Mouse (Mus musculus): ENCODE results near the gene Rbm44. TPM values are rescaled to one million over a fixed set of nuclear protein-coding genes. Genes with fewer than 3 reads are reported as not detected.

Gene Rbm44
- polyA plus RNA-seq, 1 experiment from 2014 or later, result 2.2 TPM

DNA sequence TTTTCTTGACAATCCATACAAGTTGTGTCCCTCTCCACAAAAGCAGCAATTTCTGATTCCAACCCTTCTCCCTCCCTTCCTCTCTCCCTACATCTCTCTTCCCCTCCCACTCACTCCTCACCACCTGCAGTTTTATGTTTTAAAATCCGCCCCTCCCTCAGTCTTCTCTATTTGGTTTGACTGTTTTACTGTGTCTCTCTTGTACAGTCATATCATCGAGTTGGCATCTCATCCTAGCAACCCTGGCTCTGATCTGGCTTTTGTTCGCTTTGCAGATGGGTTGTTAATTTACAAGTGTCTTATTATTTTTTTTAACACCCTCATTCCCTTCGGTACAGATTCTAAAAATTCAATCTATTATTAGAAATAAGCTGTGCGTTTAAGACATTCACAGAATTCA is 62.0 kb downstream of the Rbm44 start:
- ATAC-seq (ENCODE audit: insufficient read depth), result no peak
- WGBS, result 66% methylated on average over 5 of the region's 5 CpGs
- no peak for DNase-seq

DNA sequence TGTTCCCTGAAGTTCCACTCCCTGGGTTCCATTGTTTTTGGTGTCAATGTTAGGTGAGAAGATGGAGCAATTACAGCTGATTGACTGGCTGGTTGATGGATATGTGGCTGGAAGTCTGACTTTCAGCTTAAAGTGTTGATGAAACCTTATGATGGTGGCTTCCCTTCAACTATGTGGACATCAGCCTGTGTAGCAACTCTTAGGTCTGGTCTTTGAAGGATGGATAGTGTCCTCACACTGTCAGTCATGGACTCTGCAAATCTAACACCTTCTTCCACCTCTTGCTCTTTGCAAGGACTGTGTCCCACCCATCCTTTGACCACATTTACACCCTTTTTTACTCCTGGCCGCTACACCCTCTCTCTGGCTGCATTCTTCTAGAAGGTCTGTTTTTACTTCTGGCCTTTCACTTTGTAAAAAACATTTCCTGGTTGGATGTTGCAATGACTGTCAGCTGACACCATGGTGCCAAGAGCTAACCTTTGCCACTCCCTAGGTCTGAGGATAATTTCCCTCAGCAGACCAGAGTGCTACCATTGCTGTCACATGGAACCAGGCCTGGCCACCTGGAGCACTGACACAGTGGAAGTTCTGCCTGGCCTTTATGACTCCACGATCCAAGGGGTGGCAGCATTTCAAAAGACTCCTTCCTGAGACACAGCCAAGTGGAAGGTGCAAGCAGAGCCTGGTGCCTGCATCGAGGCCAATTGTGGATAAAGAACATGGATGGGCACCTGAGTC is 62.6 kb downstream of the Rbm44 start:
- no peak for ATAC-seq (ENCODE audit: insufficient read depth)
- no peaks in the 10 kb centered on the region for H3K36me3 ChIP-seq (ENCODE audit: insufficient read depth)
- H3K4me2 ChIP-seq, result no peak overlapping the region
- 76% methylated on average over 3 of the region's 3 CpGs for WGBS
- no peaks in the 10 kb centered on the region for H3K27me3 ChIP-seq (ENCODE audit: insufficient read depth, low read length)
- H3K27ac ChIP-seq (ENCODE audit: low read depth), result no peak overlapping the region
- no peaks in the 10 kb centered on the region for H3K9me3 ChIP-seq (ENCODE audit: low read depth, low read length)
- H3K9ac ChIP-seq, result no peak overlapping the region
- no peak for TF ChIP-seq CTCF (IDR thresholded peaks at IDR 0.05; ENCODE audit: low read depth)
- DNase-seq, result no peak
- 0 out of 2 replicates have a peak, but pooled peaks cover 7% of the 10 kb centered on the region for H3K4me1 ChIP-seq (ENCODE audit: insufficient read depth)
- H3K4me3 ChIP-seq (ENCODE audit: low read depth, low read length), result no peak overlapping the region

More for the DNA sequence above, 62.0 kb downstream of the Rbm44 start:
- H3K4me2 ChIP-seq, result no peak overlapping the region
- 0 out of 2 replicates have a peak, but pooled peaks cover 7% of the 10 kb centered on the region for H3K4me1 ChIP-seq (ENCODE audit: insufficient read depth)
- no peaks in the 10 kb centered on the region for H3K9me3 ChIP-seq (ENCODE audit: low read depth, low read length)
- no peaks in the 10 kb centered on the region for H3K36me3 ChIP-seq (ENCODE audit: insufficient read depth)
- H3K27ac ChIP-seq (ENCODE audit: low read depth), result no peak overlapping the region
- TF ChIP-seq CTCF (IDR thresholded peaks at IDR 0.05; ENCODE audit: low read depth), result no peak
- no peak overlapping the region for H3K9ac ChIP-seq
- H3K4me3 ChIP-seq (ENCODE audit: low read depth, low read length), result no peak overlapping the region
- no peaks in the 10 kb centered on the region for H3K27me3 ChIP-seq (ENCODE audit: insufficient read depth, low read length)

DNA sequence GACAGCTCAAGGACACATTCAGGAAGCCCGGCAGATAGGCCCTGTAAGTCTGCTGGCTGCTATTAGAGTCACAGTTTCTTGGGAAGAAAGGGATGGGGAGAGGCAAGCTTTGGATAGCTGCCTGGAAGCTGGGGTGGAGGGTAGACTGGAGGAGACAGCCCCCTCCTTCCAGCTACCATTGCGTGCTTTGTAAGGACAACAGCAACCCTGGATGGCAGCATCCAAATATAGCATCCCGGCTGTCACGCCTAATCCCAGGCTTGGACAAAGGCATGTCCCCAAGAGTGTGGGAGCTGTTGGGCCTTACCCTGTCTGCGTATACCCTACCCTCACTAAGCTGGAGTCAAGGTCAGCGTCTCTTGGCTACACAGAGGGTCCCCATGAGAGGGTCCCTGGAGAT is 64.5 kb downstream of the Rbm44 start:
- ATAC-seq (ENCODE audit: insufficient read depth) (no peak), DNase-seq (peak; percentile 37)
- Histone ChIP-seq H3K4me2 (no peak overlapping the region), H3K27ac (ENCODE audit: low read depth) (no peak overlapping the region), H3K9ac (no peak overlapping the region), H3K36me3 (ENCODE audit: insufficient read depth) (no peaks in the 10 kb centered on the region), H3K9me3 (ENCODE audit: low read depth, low read length) (no peaks in the 10 kb centered on the region), H3K4me1 (ENCODE audit: insufficient read depth) (0 out of 2 replicates have a peak, but pooled peaks cover 7% of the 10 kb centered on the region), H3K27me3 (ENCODE audit: insufficient read depth, low read length) (no peaks in the 10 kb centered on the region), H3K4me3 (ENCODE audit: low read depth, low read length) (no peak overlapping the region)
- WGBS, result 76% methylated on average over 6 of the region's 6 CpGs
- no peak for TF ChIP-seq CTCF (IDR thresholded peaks at IDR 0.05; ENCODE audit: low read depth)

DNA sequence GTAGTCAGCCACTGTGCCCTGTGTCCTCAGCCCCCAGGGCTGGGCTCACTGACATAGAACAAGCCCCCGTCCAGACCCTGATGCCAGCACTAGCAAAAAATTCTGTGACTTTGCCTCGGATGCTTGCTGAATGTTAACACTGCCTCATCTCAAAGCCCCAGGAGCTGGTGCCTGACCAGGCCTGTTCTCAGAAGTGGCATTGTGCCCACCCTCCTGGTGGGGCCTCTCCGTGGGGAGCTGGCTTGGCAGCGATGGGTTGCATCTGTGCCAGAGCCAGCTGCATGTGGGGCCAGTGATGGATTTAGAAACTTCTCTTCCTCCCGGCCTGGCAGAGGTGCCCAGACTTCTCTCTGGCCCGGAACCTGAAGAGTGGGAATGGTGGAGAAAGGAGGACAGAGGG is 64.9 kb downstream of the Rbm44 start:
- WGBS, result 71% methylated on average over 6 of the region's 6 CpGs
- Histone ChIP-seq H3K4me1 (ENCODE audit: insufficient read depth) (0 out of 2 replicates have a peak, but pooled peaks cover 7% of the 10 kb centered on the region), H3K27me3 (ENCODE audit: insufficient read depth, low read length) (no peaks in the 10 kb centered on the region), H3K9me3 (ENCODE audit: low read depth, low read length) (no peaks in the 10 kb centered on the region), H3K36me3 (ENCODE audit: insufficient read depth) (no peaks in the 10 kb centered on the region), H3K27ac (ENCODE audit: low read depth) (no peak overlapping the region), H3K9ac (no peak overlapping the region), H3K4me3 (ENCODE audit: low read depth, low read length) (no peak overlapping the region), H3K4me2 (no peak overlapping the region)
- DNase-seq, result peak; percentile 29
- no peak for TF ChIP-seq CTCF (IDR thresholded peaks at IDR 0.05; ENCODE audit: low read depth)
- ATAC-seq (ENCODE audit: insufficient read depth), result no peak

DNA sequence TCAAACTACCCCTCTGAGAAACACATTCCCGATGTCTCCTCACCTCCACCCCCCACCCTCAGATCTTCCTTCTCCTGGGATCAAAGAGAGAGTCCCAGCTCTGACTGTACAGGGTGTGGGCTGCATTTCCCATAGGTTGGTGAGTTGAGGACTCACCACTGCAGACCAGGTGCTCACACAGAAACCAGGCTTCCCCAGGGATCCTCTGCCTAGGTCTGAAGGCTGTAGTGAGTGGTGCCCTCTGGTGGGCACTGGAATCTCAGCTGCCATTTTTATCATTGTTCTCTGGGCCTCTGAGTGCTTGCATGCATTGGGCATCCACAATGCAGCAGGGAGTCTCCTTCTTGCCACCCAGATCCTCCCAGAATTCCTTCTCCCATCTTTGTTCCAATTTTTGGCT is 66.2 kb downstream of the Rbm44 start:
- no peak overlapping the region for H3K4me2 ChIP-seq
- ATAC-seq (ENCODE audit: insufficient read depth) (peak; percentile 79), DNase-seq (peak; percentile 81)
- peak overlapping the region; percentile 18; the same call in 1 of the 2 replicates for H3K27ac ChIP-seq (ENCODE audit: low read depth)
- H3K4me1 ChIP-seq (ENCODE audit: insufficient read depth), result 0 out of 2 replicates have a peak, but pooled peaks cover 9% of the 10 kb centered on the region
- TF ChIP-seq CTCF (IDR thresholded peaks at IDR 0.05; ENCODE audit: low read depth), result peak; percentile 84
- 70% methylated on average over 1 of the region's 1 CpGs for WGBS
- H3K4me3 ChIP-seq (ENCODE audit: low read depth, low read length), result no peak overlapping the region
- H3K27me3 ChIP-seq (ENCODE audit: insufficient read depth, low read length), result no peaks in the 10 kb centered on the region
- no peaks in the 10 kb centered on the region for H3K9me3 ChIP-seq (ENCODE audit: low read depth, low read length)
- H3K9ac ChIP-seq, result no peak overlapping the region
- H3K36me3 ChIP-seq (ENCODE audit: insufficient read depth), result no peaks in the 10 kb centered on the region

DNA sequence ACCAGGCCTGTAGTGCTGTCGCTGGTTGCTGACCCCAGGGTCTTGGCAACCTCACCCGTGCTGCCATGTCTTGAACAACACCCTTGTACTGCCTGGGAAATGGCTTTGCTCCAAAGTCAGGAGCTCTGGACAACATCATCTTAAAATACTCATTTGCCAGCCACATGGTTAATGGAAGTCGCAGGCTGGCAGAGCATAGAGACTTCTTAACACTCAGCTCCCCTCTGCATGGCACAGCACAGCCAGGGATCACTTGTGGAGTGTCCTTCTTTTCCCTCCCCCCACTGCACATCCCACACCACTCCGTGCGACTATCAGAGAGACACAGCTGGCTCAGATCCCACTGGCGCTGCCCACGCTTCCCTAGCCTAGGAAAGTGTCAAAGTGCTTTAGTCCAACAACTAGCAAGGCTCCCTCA is 66.7 kb downstream of the Rbm44 start:
- Histone ChIP-seq H3K9me3 (ENCODE audit: low read depth, low read length) (no peaks in the 10 kb centered on the region), H3K4me1 (ENCODE audit: insufficient read depth) (0 out of 2 replicates have a peak, but pooled peaks cover 10% of the 10 kb centered on the region), H3K36me3 (ENCODE audit: insufficient read depth) (no peaks in the 10 kb centered on the region), H3K27me3 (ENCODE audit: insufficient read depth, low read length) (no peaks in the 10 kb centered on the region), H3K9ac (no peak overlapping the region), H3K4me3 (ENCODE audit: low read depth, low read length) (no peak overlapping the region), H3K27ac (ENCODE audit: low read depth) (peak overlapping the region; percentile 18; the same call in 1 of the 2 replicates), H3K4me2 (no peak overlapping the region)
- ATAC-seq (ENCODE audit: insufficient read depth), result peak; percentile 35; the same call in 1 of the 2 replicates
- DNase-seq, result peak; percentile 51
- 46% methylated on average over 7 of the region's 7 CpGs for WGBS
- no peak for TF ChIP-seq CTCF (IDR thresholded peaks at IDR 0.05; ENCODE audit: low read depth)

DNA sequence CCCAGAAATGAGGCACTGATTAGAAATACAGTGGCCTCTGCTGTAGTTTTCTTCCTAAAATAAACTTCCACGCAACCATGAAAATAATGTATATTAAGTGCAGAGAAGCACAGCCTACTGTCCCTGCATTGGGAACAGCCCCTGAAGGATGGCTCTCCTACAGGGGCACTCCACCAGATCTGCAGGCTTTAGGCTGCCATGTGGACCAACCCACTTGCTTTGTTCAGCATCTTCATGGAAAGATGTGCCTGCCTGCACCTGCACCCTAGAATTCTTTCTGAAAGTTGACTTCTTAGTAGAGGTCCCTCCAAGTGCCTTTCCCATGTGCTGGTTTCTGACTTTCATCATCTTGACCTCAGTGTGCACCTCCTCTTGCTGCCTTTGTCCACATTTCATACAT is 70.4 kb downstream of the Rbm44 start:
- Histone ChIP-seq H3K9ac (no peak overlapping the region), H3K9me3 (ENCODE audit: low read depth, low read length) (no peaks in the 10 kb centered on the region), H3K27ac (ENCODE audit: low read depth) (no peak overlapping the region), H3K36me3 (ENCODE audit: insufficient read depth) (no peaks in the 10 kb centered on the region), H3K27me3 (ENCODE audit: insufficient read depth, low read length) (no peaks in the 10 kb centered on the region), H3K4me3 (ENCODE audit: low read depth, low read length) (no peak overlapping the region), H3K4me2 (no peak overlapping the region), H3K4me1 (ENCODE audit: insufficient read depth) (0 out of 2 replicates have a peak, but pooled peaks cover 10% of the 10 kb centered on the region)
- DNase-seq (no peak), ATAC-seq (ENCODE audit: insufficient read depth) (no peak)
- WGBS, result 94% methylated on average over 1 of the region's 1 CpGs
- no peak for TF ChIP-seq CTCF (IDR thresholded peaks at IDR 0.05; ENCODE audit: low read depth)

Data from lung, embryonic 14.5 days (tissue).